Mouse (Mus musculus) brown adipose tissue, adult 24 weeks (tissue): ENCODE results near the gene Ogfr. TPM values are rescaled to one million over a fixed set of nuclear protein-coding genes. Genes with fewer than 3 reads are reported as not detected.
A peak's percentile ranks its signal among the peaks of the same experiment; 100 is the strongest.

Experiments used
- H3K27ac ChIP-seq: fragments of 200-500 bp; replicated peaks from 2 replicates; pipeline ENCODE4 v1.5.1; 2012; ENCODE audit warnings: low read depth, mild to moderate bottlenecking, low read length
- H3K4me1 ChIP-seq: fragments of 200-500 bp; 2 replicates; pipeline ENCODE4 v1.6.1; 2012; ENCODE audit warnings: low read length, mixed read lengths; ENCODE audit not compliant: control insufficient read depth, insufficient read depth, insufficient read length
- H3K4me3 ChIP-seq: fragments of 200-500 bp; 2 replicates; pipeline ENCODE4 v1.5.1; 2012; ENCODE audit warnings: low read depth, mild to moderate bottlenecking, low read length, moderate library complexity; ENCODE audit not compliant: insufficient read depth
- polyA plus RNA-seq: library from polyadenylated mRNA; stranded (reverse); fragments of >200 nt; gene quantifications from 2 replicates; pipeline ENCODE4 v1.2.4, GENCODE M21; 2012; ENCODE audit not compliant: missing spikeins, insufficient read depth, insufficient read length

Ogfr gene
- 17.9 and 19.9 TPM in 2 replicates for polyA plus RNA-seq

DNA sequence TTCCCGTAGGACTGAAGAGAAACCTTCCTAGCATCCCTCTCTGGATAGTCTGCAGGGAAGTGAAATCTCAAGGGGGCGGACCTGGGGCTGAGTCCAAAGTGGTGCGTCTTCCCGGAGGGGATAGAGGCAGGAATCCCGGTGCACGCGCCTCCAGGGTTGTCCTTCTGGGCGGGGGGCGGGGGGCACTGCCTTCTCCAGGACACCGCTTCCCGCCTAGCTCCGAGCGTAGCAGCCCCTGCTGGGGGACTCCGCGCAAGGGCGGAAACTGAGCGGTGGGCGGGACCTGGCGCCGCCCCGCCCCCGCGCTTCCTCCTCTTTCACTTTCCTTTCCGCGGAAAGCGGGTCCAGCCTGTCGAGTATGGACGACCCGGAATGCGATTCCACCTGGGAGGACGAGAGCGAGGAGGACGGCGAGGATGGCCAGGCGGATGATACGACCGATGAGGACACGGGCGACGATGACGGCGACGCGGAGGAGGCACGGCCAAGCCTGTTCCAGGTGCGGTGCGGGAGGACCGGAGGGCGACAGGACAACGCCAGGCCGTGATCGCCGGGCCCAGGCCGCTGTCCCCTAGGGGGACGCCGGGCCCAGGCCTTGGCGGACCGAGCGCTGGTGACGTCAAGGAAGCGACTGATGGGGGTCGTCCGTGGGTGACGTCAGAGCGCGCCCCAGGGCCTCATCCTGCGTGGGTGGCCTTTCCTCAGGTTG lies at the start of gene Ogfr:
Ogfr (plus strand) TSS at position 123 of the 709 bp plus-strand sequence.
- peaks cover 4% of the 10 kb centered on the region; the same call in 1 of the 2 replicates for H3K4me1 ChIP-seq
- peak within 1 kb of the TSS; percentile 96 for H3K27ac ChIP-seq
- peak within 1 kb of the TSS; percentile 97 for H3K4me3 ChIP-seq

DNA sequence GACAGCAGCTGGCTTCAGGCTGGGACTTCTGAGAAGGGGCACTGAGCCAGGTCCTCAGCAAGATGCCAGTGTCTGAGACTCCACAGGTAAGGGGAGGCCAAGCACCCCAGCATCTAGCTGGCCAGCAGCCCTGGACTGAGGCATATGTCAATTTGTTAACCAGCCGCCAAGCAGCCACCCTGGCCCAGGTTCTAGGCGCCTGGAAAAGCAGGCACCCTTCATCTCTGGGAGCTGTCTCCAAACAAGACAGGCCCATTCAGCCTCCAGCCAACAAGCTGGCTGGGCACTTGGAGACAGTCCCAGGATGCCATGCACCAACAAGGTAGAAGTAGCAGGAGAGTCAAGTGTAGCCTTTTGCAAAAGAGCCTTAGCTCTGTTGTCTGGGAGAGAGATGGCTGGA lies 45.4 kb upstream of the Ogfr start:
- Histone ChIP-seq H3K27ac (no peak overlapping the region), H3K4me1 (no peaks in the 10 kb centered on the region), H3K4me3 (no peak overlapping the region)

DNA sequence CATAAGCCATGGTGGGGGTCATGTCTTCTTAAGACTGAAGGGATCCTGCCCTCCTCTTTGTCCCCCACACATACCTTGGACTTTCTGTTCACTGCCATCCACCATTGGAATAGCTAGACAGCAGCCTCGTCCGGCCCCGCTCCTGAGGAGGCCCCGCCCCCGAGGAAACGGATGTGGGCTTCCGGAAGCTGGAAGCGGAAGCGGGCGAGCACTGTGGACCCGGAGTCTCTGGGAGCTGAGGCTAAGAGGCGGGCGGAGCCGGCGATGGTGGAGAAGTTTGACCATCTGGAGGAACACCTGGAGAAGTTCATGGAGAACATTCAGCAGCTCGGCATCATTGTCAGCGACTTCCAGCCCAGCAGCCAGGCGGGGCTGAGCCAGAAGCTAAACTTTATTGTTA lies 44.0 kb upstream of the Ogfr start:
- H3K4me3 ChIP-seq = peak overlapping the region; percentile 17; the same call in 1 of the 2 replicates
- no peak overlapping the region for H3K27ac ChIP-seq
- no peaks in the 10 kb centered on the region for H3K4me1 ChIP-seq

DNA sequence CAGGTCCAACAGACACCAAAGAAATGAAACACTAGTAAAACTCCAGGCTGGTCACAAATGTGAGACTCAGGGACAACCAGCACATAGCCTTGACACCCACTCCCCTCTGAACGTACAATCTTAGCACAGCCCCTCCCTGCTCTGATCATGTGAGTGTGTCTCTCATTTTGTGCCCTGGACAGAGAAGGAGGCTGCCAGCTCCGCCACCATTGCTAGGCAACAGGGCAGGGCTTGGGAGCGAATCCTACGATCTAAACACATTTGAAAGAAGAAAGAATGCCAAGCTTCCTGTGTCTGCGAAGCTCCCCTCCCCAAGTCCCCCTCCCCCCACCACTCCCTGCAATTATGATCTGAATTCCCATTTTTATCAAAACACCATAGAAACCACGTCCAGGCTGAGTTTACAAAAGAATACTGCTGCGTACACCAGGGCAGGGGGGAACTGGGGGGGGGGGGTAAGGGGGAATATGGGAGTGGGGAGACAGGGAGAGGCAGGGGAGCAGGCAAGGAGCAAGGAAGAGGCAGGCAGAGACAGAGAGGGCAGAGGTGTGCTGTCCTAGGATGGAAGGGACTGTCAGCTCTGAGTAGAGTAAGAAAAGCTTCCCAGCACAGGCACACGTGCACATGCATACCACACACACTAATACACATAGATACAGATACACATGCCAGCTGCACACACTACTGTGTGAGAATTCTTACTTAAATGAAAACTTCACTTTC lies 41.5 kb upstream of the Ogfr start:
- Histone ChIP-seq H3K4me3 (no peak overlapping the region), H3K4me1 (no peaks in the 10 kb centered on the region), H3K27ac (no peak overlapping the region)

DNA sequence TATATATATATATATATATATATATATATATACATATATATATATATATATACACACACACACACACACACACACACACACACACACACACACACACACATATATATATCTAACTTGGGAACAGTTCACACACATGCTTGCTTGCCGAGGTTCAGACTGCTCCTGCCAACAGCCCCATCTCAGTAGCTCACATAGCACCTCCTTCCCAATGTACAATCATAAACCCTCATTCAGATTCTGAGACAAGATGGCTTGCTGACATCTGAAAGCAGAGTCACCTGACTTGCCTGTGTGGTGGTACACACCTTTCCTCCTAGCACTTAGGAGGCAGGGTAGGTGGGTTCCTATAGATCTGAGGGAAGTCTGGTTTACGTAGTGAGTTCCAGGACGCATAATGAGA lies 36.7 kb upstream of the Ogfr start:
- Histone ChIP-seq H3K27ac (no peak overlapping the region), H3K4me3 (no peak overlapping the region), H3K4me1 (0 out of 2 replicates have a peak, but pooled peaks cover 2% of the 10 kb centered on the region)

DNA sequence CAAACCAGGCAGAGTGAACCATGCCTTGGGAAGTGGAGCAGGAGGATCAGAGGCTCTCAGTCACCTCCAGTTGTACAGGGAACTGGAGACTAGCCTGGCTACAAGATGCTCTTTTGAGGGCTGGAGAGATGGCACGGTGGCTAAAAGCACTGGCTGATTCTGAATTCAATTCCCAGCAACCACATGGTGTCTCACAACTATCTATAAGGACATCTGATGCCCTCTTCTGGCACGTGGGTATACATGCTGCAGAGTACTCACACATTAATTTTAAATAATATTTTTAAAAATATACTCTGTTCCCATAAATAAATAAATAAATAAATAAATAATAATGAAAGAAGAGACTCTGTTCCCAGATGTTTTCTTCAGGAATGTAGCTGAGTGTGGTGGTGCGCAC lies 33.8 kb upstream of the Ogfr start:
- no peak overlapping the region for H3K27ac ChIP-seq
- H3K4me1 ChIP-seq = 0 out of 2 replicates have a peak, but pooled peaks cover 2% of the 10 kb centered on the region
- no peak overlapping the region for H3K4me3 ChIP-seq

DNA sequence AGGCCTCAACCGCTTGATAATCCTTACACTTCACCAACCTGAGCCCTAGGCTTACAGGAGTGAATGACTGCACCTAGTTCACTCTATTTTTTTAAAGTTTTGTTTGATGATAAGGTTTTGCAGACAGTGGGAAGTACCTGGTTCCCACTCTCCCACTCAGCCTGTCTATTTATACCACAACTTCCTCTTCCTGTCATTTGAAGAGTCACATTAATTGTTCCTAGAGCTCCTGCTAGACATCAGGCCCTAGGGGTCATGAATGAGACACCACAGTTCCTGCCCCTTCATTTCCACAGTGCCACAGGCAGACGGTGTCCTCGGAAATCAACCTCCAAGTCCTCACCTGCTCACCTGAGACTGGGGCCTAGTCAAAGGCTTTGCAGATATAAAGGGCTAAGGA lies 32.6 kb upstream of the Ogfr start:
- H3K27ac ChIP-seq = no peak overlapping the region
- H3K4me1 ChIP-seq = 0 out of 2 replicates have a peak, but pooled peaks cover 2% of the 10 kb centered on the region
- H3K4me3 ChIP-seq = no peak overlapping the region

DNA sequence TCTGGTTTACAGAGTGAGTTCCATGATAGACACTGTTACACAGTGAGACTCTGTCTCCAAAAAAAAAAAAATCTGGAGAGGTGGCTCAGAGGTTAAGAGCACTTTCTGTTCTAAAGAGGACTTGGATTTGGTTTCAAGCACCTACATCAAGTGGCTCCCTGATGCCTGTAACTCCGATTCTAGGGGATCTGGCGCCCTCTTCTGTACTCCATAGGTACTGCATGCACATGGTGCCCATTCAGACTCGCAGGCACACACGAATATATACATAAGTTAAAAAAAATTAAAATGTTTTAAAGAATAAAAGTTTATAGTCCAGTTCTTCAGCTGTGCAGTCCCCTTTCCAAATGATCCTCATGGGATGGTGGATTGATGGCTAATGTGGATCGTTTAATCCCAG lies 28.8 kb upstream of the Ogfr start:
- H3K4me3 ChIP-seq = no peak overlapping the region
- 0 out of 2 replicates have a peak, but pooled peaks cover 2% of the 10 kb centered on the region for H3K4me1 ChIP-seq
- H3K27ac ChIP-seq = no peak overlapping the region

DNA sequence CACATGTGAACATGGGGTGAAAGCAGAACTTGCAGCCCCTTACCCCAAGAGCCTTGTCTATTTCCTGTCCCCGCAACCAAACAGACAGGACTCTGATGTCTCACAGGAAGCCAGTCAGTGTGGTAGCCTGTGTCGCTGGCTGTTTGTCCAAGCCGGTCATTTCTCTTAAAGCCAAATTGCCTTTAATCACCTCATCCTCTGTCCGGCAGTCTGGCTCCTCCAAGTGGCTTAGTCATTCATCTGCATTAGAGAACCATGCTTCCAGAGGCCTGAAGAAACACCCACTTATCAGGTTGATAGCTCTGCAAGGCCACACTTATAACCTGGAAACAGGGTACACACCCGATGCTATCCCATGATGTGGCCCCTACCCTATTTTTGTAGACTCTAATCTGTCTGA lies 26.9 kb upstream of the Ogfr start:
- Histone ChIP-seq H3K4me1 (no peaks in the 10 kb centered on the region), H3K4me3 (no peak overlapping the region), H3K27ac (no peak overlapping the region)

DNA sequence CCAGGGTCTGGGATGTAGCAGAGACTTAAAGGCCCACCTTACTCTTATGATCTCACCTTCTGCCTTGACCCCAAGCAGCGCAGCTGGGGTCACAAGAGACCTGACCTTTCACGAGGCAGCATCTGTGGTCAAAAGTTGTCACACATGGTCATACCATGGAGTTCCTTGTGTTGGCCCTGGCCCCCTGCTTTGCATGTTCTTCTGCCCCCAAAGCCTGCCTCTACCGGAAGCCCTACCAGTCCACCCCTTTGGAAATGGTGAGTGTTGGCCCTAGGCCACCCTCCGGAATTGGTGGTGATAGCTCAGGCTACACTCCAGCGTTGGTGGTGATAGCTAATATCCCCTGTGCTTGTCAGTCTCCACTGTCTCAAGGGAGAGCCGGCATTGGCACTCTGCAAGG lies 25.7 kb upstream of the Ogfr start:
- Histone ChIP-seq H3K27ac (no peak overlapping the region), H3K4me1 (no peaks in the 10 kb centered on the region), H3K4me3 (no peak overlapping the region)

DNA sequence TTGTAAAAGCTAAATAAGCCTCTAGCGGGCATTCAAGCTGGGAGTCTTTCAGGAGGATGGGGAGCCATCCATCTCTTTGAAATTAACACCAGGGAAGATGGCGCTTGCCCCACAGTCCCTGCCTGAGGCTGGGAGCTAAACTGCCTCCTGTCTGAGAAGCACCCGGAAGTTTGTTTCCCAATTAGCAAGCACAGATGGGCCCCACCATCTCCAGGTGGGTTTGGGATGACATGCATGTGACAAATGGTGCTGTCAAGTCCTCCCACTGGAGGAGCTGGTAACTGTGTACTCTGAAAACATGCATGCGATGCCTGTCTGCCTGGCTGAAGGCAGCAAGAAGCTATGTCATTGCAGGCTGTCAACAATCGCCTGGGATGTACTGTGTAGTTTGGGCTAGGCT lies 25.2 kb upstream of the Ogfr start:
- Histone ChIP-seq H3K4me3 (no peak overlapping the region), H3K4me1 (no peaks in the 10 kb centered on the region), H3K27ac (no peak overlapping the region)

DNA sequence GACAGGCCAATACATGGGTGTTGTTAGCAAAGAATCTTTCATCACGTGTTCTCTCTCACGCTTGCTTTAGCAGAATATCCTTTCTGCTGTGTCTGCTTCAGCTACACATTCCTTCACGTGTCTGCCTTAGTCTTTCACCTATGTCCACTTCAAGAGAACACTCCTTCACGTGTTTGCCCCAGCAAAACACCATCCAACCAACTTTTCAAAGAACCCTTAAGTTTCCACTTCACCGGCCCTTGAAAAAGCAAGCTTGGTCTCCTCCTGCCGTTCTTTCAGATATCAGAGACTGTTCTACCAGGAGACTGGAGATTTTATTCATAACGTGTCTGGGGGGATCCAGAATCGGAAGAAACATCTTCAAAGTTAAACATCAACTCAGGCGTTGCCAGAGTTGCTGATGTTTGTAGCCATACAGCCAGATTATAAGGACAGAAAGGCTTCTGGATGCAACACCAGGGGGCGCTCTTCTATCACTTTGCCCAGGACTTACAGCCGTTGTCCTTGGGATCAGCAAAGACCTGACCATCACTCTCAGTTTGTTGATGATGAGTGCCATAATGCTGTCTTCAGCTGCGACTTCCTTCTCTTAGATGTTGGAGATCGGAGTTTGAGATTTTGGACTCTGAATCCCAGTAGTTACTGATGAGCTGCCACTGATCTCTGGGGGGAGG lies 22.7 kb upstream of the Ogfr start:
- Histone ChIP-seq H3K27ac (no peak overlapping the region), H3K4me3 (no peak overlapping the region), H3K4me1 (no peaks in the 10 kb centered on the region)

DNA sequence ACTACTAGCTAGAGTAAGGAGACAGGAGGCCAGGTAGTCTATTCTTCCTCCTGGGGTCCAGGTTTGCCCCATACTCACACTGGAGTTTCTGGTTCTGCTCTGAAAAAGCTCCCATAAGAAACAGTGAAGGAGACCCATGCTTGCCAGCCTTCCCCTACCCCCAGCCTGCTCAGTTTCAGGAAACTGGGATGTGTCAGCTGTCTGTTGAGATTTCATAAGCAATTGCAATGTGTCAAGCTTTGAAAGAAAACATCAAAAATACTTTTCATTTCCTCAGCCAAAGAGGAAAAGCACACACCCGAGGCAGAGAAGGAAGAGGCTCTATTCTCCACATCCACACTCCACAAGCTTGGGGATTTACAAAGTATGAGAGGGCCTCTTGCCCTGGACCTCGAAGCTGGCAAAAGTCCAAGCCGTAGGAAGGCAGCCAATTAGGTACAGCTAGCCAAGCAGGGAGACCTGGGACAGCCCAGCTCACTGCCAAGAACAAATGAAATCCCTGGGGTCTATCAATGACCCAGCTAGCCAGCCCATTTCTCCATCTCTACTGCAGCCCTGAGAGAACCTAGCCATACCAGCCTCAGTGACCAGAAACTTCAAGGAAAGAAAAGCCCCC lies 19.9 kb upstream of the Ogfr start:
- Histone ChIP-seq H3K27ac (no peak overlapping the region), H3K4me1 (no peaks in the 10 kb centered on the region), H3K4me3 (no peak overlapping the region)

DNA sequence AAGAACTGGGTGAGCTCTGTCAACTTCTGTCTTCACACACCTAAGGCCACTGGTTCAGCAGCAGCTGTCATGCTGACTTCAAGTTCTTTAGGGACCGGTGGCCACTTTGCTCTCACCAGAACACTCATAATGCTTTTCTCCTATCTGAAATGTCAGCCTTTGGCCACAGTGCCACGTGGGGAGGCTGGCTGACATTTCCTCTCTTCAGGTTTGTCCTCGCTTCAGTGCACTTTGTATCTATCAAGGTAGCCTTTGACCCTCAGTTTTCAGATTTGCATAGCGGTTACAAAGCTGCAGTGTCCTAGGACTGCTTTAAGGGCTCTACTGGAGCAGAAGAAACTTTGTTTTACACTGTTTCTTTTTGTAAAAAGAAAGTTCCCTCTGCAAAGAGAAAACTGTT lies 12.6 kb upstream of the Ogfr start:
- no peak overlapping the region for H3K4me3 ChIP-seq
- no peaks in the 10 kb centered on the region for H3K4me1 ChIP-seq
- H3K27ac ChIP-seq = no peak overlapping the region

DNA sequence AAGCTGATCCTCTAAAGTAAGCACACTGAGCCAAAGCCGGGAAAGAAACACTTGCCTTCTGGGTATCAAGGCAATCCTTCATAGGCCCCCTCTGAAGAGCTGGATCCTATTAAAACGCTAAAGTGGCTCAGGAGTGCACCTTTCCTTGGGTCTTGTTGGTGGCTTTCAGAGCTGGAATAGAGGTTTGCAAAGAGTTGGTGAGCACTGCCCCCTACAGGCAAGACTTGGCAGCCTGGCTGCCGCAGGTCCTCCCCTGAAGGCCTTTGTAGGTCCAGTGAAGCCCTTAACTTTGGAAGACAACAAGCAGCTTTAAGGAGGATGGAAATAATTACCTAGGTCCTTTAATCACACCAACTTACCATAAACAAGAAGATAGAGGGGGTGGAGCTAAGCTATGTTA lies 10.4 kb upstream of the Ogfr start:
- Histone ChIP-seq H3K27ac (no peak overlapping the region), H3K4me3 (no peak overlapping the region), H3K4me1 (no peaks in the 10 kb centered on the region)
